Mouse (Mus musculus): ENCODE results near the gene Eif3k. TPM values are rescaled to one million over a fixed set of nuclear protein-coding genes. Genes with fewer than 3 reads are reported as not detected.
A peak's percentile ranks its signal among the peaks of the same experiment; 100 is the strongest.

Eif3k gene
- total and polyA plus RNA-seq, 3 experiments, result 199 to 377 (median 280) TPM

GRCm38 (mm10) chr7:28957997-28958725, 23.5 kb downstream of the Eif3k start:
- no peak for ATAC-seq (ENCODE audit: extremely low read depth, insufficient number of reproducible peaks, low FRiP score, poor library complexity, severe bottlenecking)
- no peak for TF ChIP-seq GATA1 (IDR thresholded peaks at IDR 0.05; ENCODE audit: borderline replicate concordance, low read length)

GRCm38 (mm10) chr7:28957286-28957685, 24.4 kb downstream of the Eif3k start:
- Histone ChIP-seq H3K9me3 (replicated peaks) (no peaks in the 10 kb centered on the region), H3K36me3 (replicated peaks) (peaks cover 53% of the 10 kb centered on the region), H3K4me3 (ENCODE audit: low read depth, low read length) (no peak overlapping the region), H3K4me1 (ENCODE audit: insufficient read depth, low read depth, low read length) (peaks cover 74% of the 10 kb centered on the region), H3K27me3 (ENCODE audit: insufficient read depth, low read length) (no peaks in the 10 kb centered on the region)
- DNase-seq (ENCODE audit: low spot score) (no peak), ATAC-seq (ENCODE audit: extremely low read depth, insufficient number of reproducible peaks, low FRiP score, poor library complexity, severe bottlenecking) (no peak)
- TF ChIP-seq GATA1 (IDR thresholded peaks at IDR 0.05; ENCODE audit: borderline replicate concordance, low read length), result no peak
- TF ChIP-seq POLR2AphosphoS5 (IDR thresholded peaks at IDR 0.05; ENCODE audit: insufficient replicate concordance, low read depth, low read length), result no peak

More at GRCm38 (mm10) chr7:28957997-28958725, 23.5 kb downstream of the Eif3k start:
- Histone ChIP-seq H3K9me3 (replicated peaks) (no peaks in the 10 kb centered on the region), H3K27me3 (ENCODE audit: insufficient read depth, low read length) (no peaks in the 10 kb centered on the region), H3K4me3 (ENCODE audit: low read depth, low read length) (no peak overlapping the region), H3K4me1 (ENCODE audit: insufficient read depth, low read depth, low read length) (peaks cover 78% of the 10 kb centered on the region), H3K36me3 (replicated peaks) (peaks cover 49% of the 10 kb centered on the region)
- DNase-seq (ENCODE audit: low spot score), result no peak

GRCm38 (mm10) chr7:28956270-28956669, 25.4 kb downstream of the Eif3k start:
- Histone ChIP-seq H3K4me1 (ENCODE audit: insufficient read depth, low read depth, low read length) (peaks cover 77% of the 10 kb centered on the region), H3K4me3 (ENCODE audit: low read depth, low read length) (no peak overlapping the region), H3K36me3 (replicated peaks) (peaks cover 63% of the 10 kb centered on the region), H3K9me3 (replicated peaks) (no peaks in the 10 kb centered on the region), H3K27me3 (ENCODE audit: insufficient read depth, low read length) (no peaks in the 10 kb centered on the region)
- TF ChIP-seq TAL1 (conservative IDR thresholded peaks at IDR 0.05; ENCODE audit: low read depth, low read length) (no peak), CTCF (IDR thresholded peaks at IDR 0.05; ENCODE audit: low read depth, low read length) (no peak), POLR2AphosphoS5 (IDR thresholded peaks at IDR 0.05; ENCODE audit: insufficient replicate concordance, low read depth, low read length) (no peak), GATA1 (IDR thresholded peaks at IDR 0.05; ENCODE audit: borderline replicate concordance, low read length) (no peak), GATA2 (IDR thresholded peaks at IDR 0.05; ENCODE audit: borderline replicate concordance, low read depth, low read length) (no peak)
- DNase-seq (ENCODE audit: low spot score) (no peak), ATAC-seq (ENCODE audit: extremely low read depth, insufficient number of reproducible peaks, low FRiP score, poor library complexity, severe bottlenecking) (no peak)

DNA sequence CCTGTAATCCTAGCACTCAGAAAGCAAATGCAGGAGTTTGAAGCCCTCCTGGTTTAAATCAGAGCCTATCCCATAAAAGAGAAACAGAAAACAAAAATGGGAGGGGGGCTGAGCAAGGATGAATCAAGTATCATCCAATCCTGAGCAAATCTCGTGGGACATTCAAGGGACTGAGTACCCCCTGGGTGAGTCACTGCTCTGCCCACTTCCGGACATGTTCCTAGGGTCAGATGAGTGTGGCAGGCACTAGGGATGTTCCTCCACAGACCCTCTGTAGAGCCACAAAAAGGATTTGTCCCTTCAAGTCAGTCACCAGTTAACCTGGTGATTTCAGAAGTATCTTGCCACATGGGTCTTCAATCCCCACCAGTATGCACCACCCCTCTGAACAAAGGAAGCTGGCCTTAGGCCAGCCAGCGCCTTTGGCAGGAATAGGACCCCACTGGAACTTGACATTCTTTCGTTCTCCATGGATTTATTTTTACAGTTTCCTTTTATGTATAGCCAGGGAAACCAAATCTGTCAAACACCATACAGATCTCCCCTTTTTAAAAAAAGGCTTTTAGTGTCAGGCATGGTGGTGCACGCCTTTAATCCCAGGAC, 26.3 kb downstream of the Eif3k start:
- Histone ChIP-seq H3K27me3 (ENCODE audit: insufficient read depth, low read length) (no peaks in the 10 kb centered on the region), H3K9me3 (replicated peaks) (no peaks in the 10 kb centered on the region), H3K36me3 (replicated peaks) (peaks cover 70% of the 10 kb centered on the region), H3K4me3 (ENCODE audit: low read depth, low read length) (no peak overlapping the region), H3K4me1 (ENCODE audit: insufficient read depth, low read depth, low read length) (peaks cover 73% of the 10 kb centered on the region)
- DNase-seq (ENCODE audit: low spot score) (no peak), ATAC-seq (ENCODE audit: extremely low read depth, insufficient number of reproducible peaks, low FRiP score, poor library complexity, severe bottlenecking) (no peak)
- TF ChIP-seq TAL1 (conservative IDR thresholded peaks at IDR 0.05; ENCODE audit: low read depth, low read length) (no peak), GATA2 (IDR thresholded peaks at IDR 0.05; ENCODE audit: borderline replicate concordance, low read depth, low read length) (no peak)

DNA sequence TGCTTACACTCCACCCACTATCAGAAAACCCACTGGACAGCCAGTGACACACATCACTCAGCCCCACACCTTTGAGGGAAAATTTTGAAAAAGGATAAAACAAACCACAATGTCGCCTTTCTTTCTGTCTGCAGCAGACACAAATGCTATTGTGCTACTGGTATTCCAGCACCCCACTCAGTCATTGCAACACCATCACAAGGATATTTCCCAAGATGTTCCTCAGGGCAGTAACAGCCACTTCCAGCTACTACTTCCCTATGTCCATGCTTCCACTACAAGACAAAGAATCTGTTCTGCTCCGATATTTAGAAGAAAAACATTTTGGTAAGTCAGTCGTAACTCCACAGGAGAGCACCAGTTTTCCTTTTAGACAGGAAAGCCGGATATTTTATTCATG, 26.9 kb downstream of the Eif3k start:
- ATAC-seq (ENCODE audit: extremely low read depth, insufficient number of reproducible peaks, low FRiP score, poor library complexity, severe bottlenecking), result no peak
- Histone ChIP-seq H3K27me3 (ENCODE audit: insufficient read depth, low read length) (no peaks in the 10 kb centered on the region), H3K4me3 (ENCODE audit: low read depth, low read length) (no peak overlapping the region), H3K4me1 (ENCODE audit: insufficient read depth, low read depth, low read length) (peaks cover 69% of the 10 kb centered on the region), H3K9me3 (replicated peaks) (no peaks in the 10 kb centered on the region), H3K36me3 (replicated peaks) (peaks cover 72% of the 10 kb centered on the region)
- no peak for DNase-seq (ENCODE audit: low spot score)
- TF ChIP-seq GATA2 (IDR thresholded peaks at IDR 0.05; ENCODE audit: borderline replicate concordance, low read depth, low read length), result no peak
- no peak for TF ChIP-seq POLR2AphosphoS5 (IDR thresholded peaks at IDR 0.05; ENCODE audit: insufficient replicate concordance, low read depth, low read length)
- TF ChIP-seq CTCF (IDR thresholded peaks at IDR 0.05; ENCODE audit: low read depth, low read length), result no peak
- TF ChIP-seq GATA1 (IDR thresholded peaks at IDR 0.05; ENCODE audit: borderline replicate concordance, low read length), result no peak

DNA sequence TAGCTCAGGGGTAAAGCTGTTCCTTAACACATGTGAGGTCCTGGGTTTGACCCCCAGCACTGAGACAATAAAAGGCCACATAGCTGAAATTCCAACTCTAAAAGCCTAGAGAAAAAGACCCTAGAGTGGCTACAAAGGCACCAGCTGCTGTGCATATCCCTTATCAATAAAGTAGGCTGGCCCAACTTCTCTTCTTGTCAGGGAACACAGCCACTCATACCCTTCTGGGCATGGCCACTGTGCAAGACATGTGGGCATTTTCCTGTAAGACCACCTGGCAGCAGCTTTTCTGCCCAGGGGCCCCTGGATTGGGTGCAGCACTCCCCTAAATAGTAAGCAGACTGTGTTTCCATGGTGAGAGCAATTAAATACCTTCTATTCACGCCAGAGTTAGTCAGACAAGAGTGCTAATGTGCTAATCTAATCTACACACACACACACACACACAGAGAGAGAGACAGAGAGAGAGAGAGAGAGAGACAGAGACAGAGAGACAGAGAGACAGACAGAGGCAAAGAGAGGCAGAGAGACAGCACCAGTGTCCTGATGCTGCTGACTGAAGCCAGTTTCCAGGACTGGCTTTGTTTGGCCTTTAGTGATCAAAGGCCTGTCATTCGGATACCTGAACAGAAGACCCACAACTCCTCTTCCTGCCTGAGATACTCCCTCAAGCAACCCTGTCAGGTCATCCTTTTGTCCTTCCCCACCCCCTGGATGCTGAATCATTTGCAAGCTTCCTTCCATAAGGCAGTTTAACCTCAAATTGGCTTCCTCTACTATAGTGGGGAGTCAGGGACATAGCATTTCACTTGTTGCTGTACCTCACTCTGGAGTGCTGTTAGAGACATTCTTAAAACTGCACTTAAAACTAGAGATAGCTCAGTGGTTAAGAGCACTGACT, 27.9 kb downstream of the Eif3k start:
- peaks cover 73% of the 10 kb centered on the region for H3K36me3 ChIP-seq (replicated peaks)
- no peaks in the 10 kb centered on the region for H3K27me3 ChIP-seq (ENCODE audit: insufficient read depth, low read length)
- ATAC-seq (ENCODE audit: extremely low read depth, insufficient number of reproducible peaks, low FRiP score, poor library complexity, severe bottlenecking), result peak; percentile 54
- peak; percentile 41; the same call in 1 of the 2 replicates for TF ChIP-seq TAL1 (conservative IDR thresholded peaks at IDR 0.05; ENCODE audit: low read depth, low read length)
- TF ChIP-seq GATA1 (IDR thresholded peaks at IDR 0.05; ENCODE audit: borderline replicate concordance, low read length), result no peak
- H3K4me3 ChIP-seq (ENCODE audit: low read depth, low read length), result no peak overlapping the region
- peaks cover 64% of the 10 kb centered on the region for H3K4me1 ChIP-seq (ENCODE audit: insufficient read depth, low read depth, low read length)
- DNase-seq (ENCODE audit: low spot score), result peak; percentile 33
- H3K9me3 ChIP-seq (replicated peaks), result no peaks in the 10 kb centered on the region

All from G1E (cell line).